Mouse (Mus musculus): ENCODE results near the gene Slc35f6. TPM values are rescaled to one million over a fixed set of nuclear protein-coding genes. Genes with fewer than 3 reads are reported as not detected.

The Slc35f6 gene
- total RNA-seq (2021) = 10 to 100 TPM; 27.3 to 29.3 TPM

- peak; percentile 91 to 96 for DNase-seq (ENCODE audit: extremely low spot score in 1 of 2, low spot score in 2 of 2)
- intact Hi-C loops (cut with DNase I) = no loop called here
Measured at GRCm38 (mm10) chr5:30647815-30648560, at the start of gene Slc35f6. Gene Slc35f6 (plus strand): TSS chr5:30647933.

- intact Hi-C loops (cut with DNase I) = no loop called here
- DNase-seq (ENCODE audit: extremely low spot score in 1 of 2, low spot score in 2 of 2) = no peak
Measured at GRCm38 (mm10) chr5:30601397-30601796, 46.3 kb upstream of the Slc35f6 start.

- intact Hi-C loops (cut with DNase I) = no loop called here
- DNase-seq (ENCODE audit: extremely low spot score in 1 of 2, low spot score in 2 of 2) = no peak
Measured at GRCm38 (mm10) chr5:30603255-30603654, 44.5 kb upstream of the Slc35f6 start.

- DNase-seq (ENCODE audit: extremely low spot score in 1 of 2, low spot score in 2 of 2) = no peak
- intact Hi-C loops (cut with DNase I) = no loop called here
Measured at GRCm38 (mm10) chr5:30603926-30604325, 43.8 kb upstream of the Slc35f6 start.

- DNase-seq (ENCODE audit: extremely low spot score in 1 of 2, low spot score in 2 of 2) = no peak
- intact Hi-C loops (cut with DNase I) = no loop called here
Measured at GRCm38 (mm10) chr5:30604769-30605188, 43.0 kb upstream of the Slc35f6 start.

GRCm38 (mm10) chr5:30605649-30606048 lies 42.1 kb upstream of the Slc35f6 start:
- intact Hi-C loops (cut with DNase I) = no loop called here
- DNase-seq (ENCODE audit: extremely low spot score in 1 of 2, low spot score in 2 of 2) = no peak

- DNase-seq (ENCODE audit: extremely low spot score in 1 of 2, low spot score in 2 of 2) = peak; percentile 86 to 87
- intact Hi-C loops (cut with DNase I) = no loop called here
Measured at GRCm38 (mm10) chr5:30606424-30607073, 41.2 kb upstream of the Slc35f6 start.

- intact Hi-C loops (cut with DNase I) = no loop called here
- no peak for DNase-seq (ENCODE audit: extremely low spot score in 1 of 2, low spot score in 2 of 2)
Measured at GRCm38 (mm10) chr5:30609094-30609493, 38.6 kb upstream of the Slc35f6 start.

- DNase-seq (ENCODE audit: extremely low spot score in 1 of 2, low spot score in 2 of 2) = no peak
- intact Hi-C loops (cut with DNase I) = no loop called here
Measured at GRCm38 (mm10) chr5:30609918-30610645, 37.7 kb upstream of the Slc35f6 start.

GRCm38 (mm10) chr5:30611091-30611490 lies 36.6 kb upstream of the Slc35f6 start:
- intact Hi-C loops (cut with DNase I) = no loop called here
- no peak for DNase-seq (ENCODE audit: extremely low spot score in 1 of 2, low spot score in 2 of 2)

- DNase-seq (ENCODE audit: extremely low spot score in 1 of 2, low spot score in 2 of 2) = no peak
- intact Hi-C loops (cut with DNase I) = no loop called here
Measured at GRCm38 (mm10) chr5:30611689-30612088, 36.0 kb upstream of the Slc35f6 start.

- no peak for DNase-seq (ENCODE audit: extremely low spot score in 1 of 2, low spot score in 2 of 2)
- intact Hi-C loops (cut with DNase I) = no loop called here
Measured at GRCm38 (mm10) chr5:30612575-30612974, 35.2 kb upstream of the Slc35f6 start.

GRCm38 (mm10) chr5:30613242-30613641 lies 34.5 kb upstream of the Slc35f6 start:
- DNase-seq (ENCODE audit: extremely low spot score in 1 of 2, low spot score in 2 of 2) = no peak
- intact Hi-C loops (cut with DNase I) = no loop called here

- intact Hi-C loops (cut with DNase I) = no loop called here
- peak in 1 of 2 experiments; percentile 72 for DNase-seq (ENCODE audit: extremely low spot score in 1 of 2, low spot score in 2 of 2)
Measured at GRCm38 (mm10) chr5:30614221-30614620, 33.5 kb upstream of the Slc35f6 start.

- intact Hi-C loops (cut with DNase I) = no loop called here
- DNase-seq (ENCODE audit: extremely low spot score in 1 of 2, low spot score in 2 of 2) = no peak
Measured at GRCm38 (mm10) chr5:30615416-30615815, 32.3 kb upstream of the Slc35f6 start.

GRCm38 (mm10) chr5:30615819-30616218 lies 31.9 kb upstream of the Slc35f6 start:
- no peak for DNase-seq (ENCODE audit: extremely low spot score in 1 of 2, low spot score in 2 of 2)
- intact Hi-C loops (cut with DNase I) = no loop called here

GRCm38 (mm10) chr5:30616644-30617043 lies 31.1 kb upstream of the Slc35f6 start:
- DNase-seq (ENCODE audit: extremely low spot score in 1 of 2, low spot score in 2 of 2) = no peak
- intact Hi-C loops (cut with DNase I) = no loop called here

GRCm38 (mm10) chr5:30617357-30617756 lies 30.4 kb upstream of the Slc35f6 start:
- no peak for DNase-seq (ENCODE audit: extremely low spot score in 1 of 2, low spot score in 2 of 2)
- intact Hi-C loops (cut with DNase I) = no loop called here

GRCm38 (mm10) chr5:30617851-30618250 lies 29.9 kb upstream of the Slc35f6 start:
- DNase-seq (ENCODE audit: extremely low spot score in 1 of 2, low spot score in 2 of 2) = peak in 1 of 2 experiments; percentile 52
- intact Hi-C loops (cut with DNase I) = no loop called here
